Mouse (Mus musculus): ENCODE measurements around the gene Xaf1. TPM values are rescaled to one million over a fixed set of nuclear protein-coding genes. Genes with fewer than 3 reads are reported as not detected.
A peak's percentile ranks its signal among the peaks of the same experiment; 100 is the strongest.

The Xaf1 gene
- polyA plus RNA-seq, 1 experiment from 2014 or later: 8.6 TPM

DNA sequence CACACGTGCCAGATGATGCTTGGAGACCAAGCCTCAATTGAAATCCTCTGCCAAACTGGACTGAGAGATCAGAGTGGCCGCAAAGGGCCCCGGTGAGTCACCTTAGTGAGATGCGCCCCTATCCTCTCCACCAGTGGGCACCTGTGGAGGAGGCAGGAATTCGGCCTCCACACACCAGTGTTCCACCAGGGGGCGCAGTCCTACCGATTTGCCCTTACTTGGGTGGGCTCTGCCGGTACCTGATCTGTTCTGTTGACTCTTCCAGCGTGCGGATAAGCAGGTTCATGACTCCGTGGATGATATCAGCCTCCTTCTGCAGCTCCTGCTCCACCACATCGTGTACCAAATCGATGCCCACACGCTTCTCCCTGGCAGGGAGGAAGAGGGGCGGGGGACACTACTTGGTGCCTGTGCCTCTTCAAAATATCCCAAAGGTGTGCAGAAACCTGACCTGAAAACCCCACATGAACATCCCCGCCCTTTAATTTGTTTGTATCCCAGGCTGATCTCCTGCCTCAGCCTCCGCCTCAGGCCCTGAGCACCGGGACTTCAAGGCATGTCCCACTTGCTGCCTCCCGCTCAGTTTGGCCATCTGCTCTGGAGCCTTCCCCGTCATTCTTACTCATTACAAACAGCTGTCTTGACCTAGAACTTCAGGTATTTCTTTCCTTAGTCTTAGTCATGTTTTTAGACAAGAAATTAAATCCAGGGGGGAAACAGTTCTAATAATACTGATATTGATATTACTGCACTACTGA lies 53.7 kb downstream of the Xaf1 start:
- no peaks in the 10 kb centered on the region for H3K27me3 ChIP-seq
- no peak for DNase-seq (ENCODE audit: low read depth, low spot score)
- ATAC-seq: peak; percentile 51
- POLR2A ChIA-PET: interaction anchor here (0.7 kb wide), 1 partner anchor 71 kb away, joined by 3 read pairs; no protein-coding TSS in a partner anchor
- in situ Hi-C loops (cut with MboI; ENCODE audit: low pct_unique_long_range_greater_than_20kb): loop anchor here (5.0 to 10.0 kb wide), 3 partner anchors 72 to 212 kb away; no protein-coding TSS in a partner anchor
- peak; percentile 96 for TF ChIP-seq CTCF (IDR thresholded peaks at IDR 0.05)
- CTCF ChIA-PET: interaction anchor here (1.0 to 1.3 kb wide), 3 partner anchors 8 to 56 kb away, joined by 3 to 5 read pairs (median 3); no protein-coding TSS in a partner anchor

DNA sequence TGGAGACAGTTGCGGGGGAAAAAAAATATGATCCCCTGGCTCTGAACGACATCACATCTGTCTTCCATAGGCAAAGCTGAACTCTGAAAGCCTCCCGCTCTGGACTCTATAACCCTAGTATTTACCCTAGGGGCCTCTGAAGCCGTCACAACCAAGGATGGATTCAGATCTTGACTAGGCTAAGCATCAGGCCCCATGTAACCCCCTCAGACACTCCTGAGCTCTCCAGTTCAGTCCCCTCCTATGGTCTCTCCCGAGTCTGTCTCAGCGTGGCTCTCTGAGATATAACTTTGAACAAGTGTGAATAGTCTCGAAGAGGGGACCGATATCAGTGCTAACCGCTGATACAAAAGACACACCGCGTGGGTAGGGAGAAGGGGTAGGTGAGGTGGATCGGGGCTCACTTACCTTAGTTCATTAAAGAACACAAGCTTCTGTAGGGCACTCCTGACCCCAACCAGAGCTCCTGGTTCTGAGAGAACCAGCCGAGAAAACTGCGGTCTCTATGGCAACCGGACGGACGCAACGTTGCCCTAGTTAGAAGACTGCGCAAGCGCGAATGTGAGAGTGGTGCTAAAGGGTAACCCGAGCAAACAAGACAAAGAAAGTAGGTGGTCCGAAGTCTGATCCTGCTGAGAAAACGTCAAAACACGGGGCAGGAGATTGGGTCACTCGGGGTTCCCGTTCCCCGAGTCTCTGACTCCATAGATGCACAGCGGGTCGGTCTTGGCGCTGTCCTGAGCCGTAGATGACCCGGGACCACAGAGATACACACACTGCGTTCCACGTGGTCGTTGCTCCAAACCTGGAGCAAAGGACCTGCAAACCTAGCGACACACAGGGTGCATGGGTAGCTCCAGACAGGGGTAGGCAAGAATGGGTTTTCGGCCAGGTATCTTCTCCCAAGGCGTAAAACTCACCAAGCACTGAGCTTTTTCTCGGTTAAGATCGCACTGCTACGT lies 60.2 kb downstream of the Xaf1 start:
- in situ Hi-C loops (cut with MboI; ENCODE audit: low pct_unique_long_range_greater_than_20kb): no loop called here
- no peaks in the 10 kb centered on the region for H3K27me3 ChIP-seq
- DNase-seq (ENCODE audit: low read depth, low spot score) (no peak), ATAC-seq (no peak)
- POLR2A ChIA-PET: interaction anchor here (0.9 kb wide), 1 partner anchor 11 kb away, joined by 3 read pairs; no protein-coding TSS in a partner anchor
- no peak for TF ChIP-seq CTCF (IDR thresholded peaks at IDR 0.05)
- CTCF ChIA-PET: interaction anchor here (0.6 to 1.7 kb wide), 2 partner anchors 68 to 210 kb away, joined by 3 to 5 read pairs; no protein-coding TSS in a partner anchor

DNA sequence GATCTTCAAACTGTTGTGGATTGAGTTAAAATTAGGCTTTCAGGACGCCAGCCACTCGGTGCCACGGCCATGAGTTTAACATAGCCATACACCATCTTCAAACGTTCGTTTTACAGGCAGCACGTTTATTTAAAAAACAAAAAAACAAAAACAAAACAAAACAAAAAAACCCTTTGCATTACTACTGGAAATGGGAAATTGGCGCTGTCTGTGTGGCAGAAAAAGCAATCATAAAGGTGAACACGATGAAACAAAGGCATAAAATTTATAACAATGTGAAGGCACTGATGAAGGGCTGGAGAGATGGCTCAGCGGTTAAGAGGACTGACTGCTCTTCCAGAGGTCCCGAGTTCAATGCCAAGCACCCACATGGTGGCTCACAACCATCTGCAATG lies 60.9 kb downstream of the Xaf1 start, which contains the start of gene Tekt1:
Gene Tekt1 (minus strand): TSS at position 96 of the 395 bp plus-strand sequence.
- in situ Hi-C loops (cut with MboI; ENCODE audit: low pct_unique_long_range_greater_than_20kb): no loop called here
- POLR2A ChIA-PET: interaction anchor here (0.9 kb wide), 1 partner anchor 12 kb away, joined by 3 read pairs; no protein-coding TSS in a partner anchor
- TF ChIP-seq CTCF (IDR thresholded peaks at IDR 0.05): no peak
- ATAC-seq: no peak
- CTCF ChIA-PET: interaction anchor here (0.6 to 1.7 kb wide), 3 partner anchors 7 to 209 kb away, joined by 3 to 5 read pairs (median 3); no protein-coding TSS in a partner anchor
- no peak for DNase-seq (ENCODE audit: low read depth, low spot score)
- no peaks in the 10 kb centered on the region for H3K27me3 ChIP-seq

Other genes with a start within 250 kb of the Xaf1 start
- gene Pitpnm3, start 165.9 kb upstream of the Xaf1 start, polyA plus RNA-seq (2021): 5.0 TPM
- 1.5 TPM for gene Gm43951, start 94.8 kb upstream of the Xaf1 start, polyA plus RNA-seq (2021)
- 16.3 TPM for gene 4933427D14Rik, start 94.2 kb upstream of the Xaf1 start, polyA plus RNA-seq (2021)
- 167 TPM for gene Txndc17, start 94.1 kb upstream of the Xaf1 start, polyA plus RNA-seq (2021)
- 24.1 TPM for gene Med31, start 86.0 kb upstream of the Xaf1 start, polyA plus RNA-seq (2021)
- gene Slc13a5, start 34.4 kb upstream of the Xaf1 start, polyA plus RNA-seq (2021): 0.19 TPM
- gene Fbxo39, start 12.8 kb downstream of the Xaf1 start, polyA plus RNA-seq (2021): not detected
- gene Tekt1, start 60.8 kb downstream of the Xaf1 start, polyA plus RNA-seq (2021): not detected
- gene Smtnl2, start 110.1 kb downstream of the Xaf1 start, polyA plus RNA-seq (2021): 18.8 TPM
- gene Ggt6, start 133.9 kb downstream of the Xaf1 start, polyA plus RNA-seq (2021): 0.23 TPM
- 184 TPM for gene Mybbp1a, start 139.7 kb downstream of the Xaf1 start, polyA plus RNA-seq (2021)
- 111 TPM for gene Spns2, start 188.3 kb downstream of the Xaf1 start, polyA plus RNA-seq (2021)
- 7.8 TPM for gene Spns3, start 248.9 kb downstream of the Xaf1 start, polyA plus RNA-seq (2021)

All from Patski (cell line).